Mouse (Mus musculus): ENCODE results near the gene Nfkbib.
A peak's percentile ranks its signal among the peaks of the same experiment; 100 is the strongest.

Gene Nfkbib

GRCm38 (mm10) chr7:28801451-28801850 lies 34.1 kb upstream of the Nfkbib start:
- no peak for DNase-seq (ENCODE audit: low read depth, low spot score)

- no peak for DNase-seq (ENCODE audit: low read depth, low spot score)
These were observed 32.7 kb upstream of the Nfkbib start for GRCm38 (mm10) chr7:28799994-28800393.

- DNase-seq (ENCODE audit: low read depth, low spot score), result peak; percentile 47
These were observed 29.3 kb upstream of the Nfkbib start for GRCm38 (mm10) chr7:28796562-28796975.

- DNase-seq (ENCODE audit: low read depth, low spot score), result no peak
These were observed 28.5 kb upstream of the Nfkbib start for GRCm38 (mm10) chr7:28795832-28796231.

- DNase-seq (ENCODE audit: low read depth, low spot score), result no peak
These were observed 27.2 kb upstream of the Nfkbib start for GRCm38 (mm10) chr7:28794496-28794895.

- DNase-seq (ENCODE audit: low read depth, low spot score), result no peak
These were observed 26.5 kb upstream of the Nfkbib start for GRCm38 (mm10) chr7:28793834-28794233.

GRCm38 (mm10) chr7:28792391-28793185 lies 25.3 kb upstream of the Nfkbib start:
- no peak for DNase-seq (ENCODE audit: low read depth, low spot score)

GRCm38 (mm10) chr7:28791706-28792105 lies 24.4 kb upstream of the Nfkbib start:
- no peak for DNase-seq (ENCODE audit: low read depth, low spot score)

- no peak for DNase-seq (ENCODE audit: low read depth, low spot score)
These were observed 22.9 kb upstream of the Nfkbib start for GRCm38 (mm10) chr7:28790066-28790806.

GRCm38 (mm10) chr7:28789235-28789634 lies 21.9 kb upstream of the Nfkbib start:
- DNase-seq (ENCODE audit: low read depth, low spot score), result no peak

GRCm38 (mm10) chr7:28788307-28789195 lies 21.2 kb upstream of the Nfkbib start, which contains the start of gene Rinl:
Gene Rinl, plus strand, starts transcription at chr7:28788969.
- no peak for DNase-seq (ENCODE audit: low read depth, low spot score)

- DNase-seq (ENCODE audit: low read depth, low spot score), result no peak
These were observed 20.6 kb upstream of the Nfkbib start for GRCm38 (mm10) chr7:28787884-28788283.

- DNase-seq (ENCODE audit: low read depth, low spot score), result no peak
These were observed 17.8 kb upstream of the Nfkbib start for GRCm38 (mm10) chr7:28785161-28785560.

- no peak for DNase-seq (ENCODE audit: low read depth, low spot score)
These were observed 13.9 kb upstream of the Nfkbib start for GRCm38 (mm10) chr7:28781261-28781663.

- no peak for DNase-seq (ENCODE audit: low read depth, low spot score)
These were observed 13.5 kb upstream of the Nfkbib start for GRCm38 (mm10) chr7:28780857-28781256.

- DNase-seq (ENCODE audit: low read depth, low spot score), result peak; percentile 88
These were observed 12.9 kb upstream of the Nfkbib start for GRCm38 (mm10) chr7:28780067-28780658.

- DNase-seq (ENCODE audit: low read depth, low spot score), result no peak
These were observed 11.5 kb upstream of the Nfkbib start for GRCm38 (mm10) chr7:28778825-28779224.

GRCm38 (mm10) chr7:28775129-28775528 lies 7.8 kb upstream of the Nfkbib start:
- no peak for DNase-seq (ENCODE audit: low read depth, low spot score)

GRCm38 (mm10) chr7:28774164-28774563 lies 6.9 kb upstream of the Nfkbib start:
- DNase-seq (ENCODE audit: low read depth, low spot score), result no peak

GRCm38 (mm10) chr7:28773163-28773562 lies 5.9 kb upstream of the Nfkbib start:
- DNase-seq (ENCODE audit: low read depth, low spot score), result no peak

GRCm38 (mm10) chr7:28771867-28772266 lies 4.6 kb upstream of the Nfkbib start:
- no peak for DNase-seq (ENCODE audit: low read depth, low spot score)
